Mouse (Mus musculus): ENCODE measurements around the gene Fbxw8.

DNA sequence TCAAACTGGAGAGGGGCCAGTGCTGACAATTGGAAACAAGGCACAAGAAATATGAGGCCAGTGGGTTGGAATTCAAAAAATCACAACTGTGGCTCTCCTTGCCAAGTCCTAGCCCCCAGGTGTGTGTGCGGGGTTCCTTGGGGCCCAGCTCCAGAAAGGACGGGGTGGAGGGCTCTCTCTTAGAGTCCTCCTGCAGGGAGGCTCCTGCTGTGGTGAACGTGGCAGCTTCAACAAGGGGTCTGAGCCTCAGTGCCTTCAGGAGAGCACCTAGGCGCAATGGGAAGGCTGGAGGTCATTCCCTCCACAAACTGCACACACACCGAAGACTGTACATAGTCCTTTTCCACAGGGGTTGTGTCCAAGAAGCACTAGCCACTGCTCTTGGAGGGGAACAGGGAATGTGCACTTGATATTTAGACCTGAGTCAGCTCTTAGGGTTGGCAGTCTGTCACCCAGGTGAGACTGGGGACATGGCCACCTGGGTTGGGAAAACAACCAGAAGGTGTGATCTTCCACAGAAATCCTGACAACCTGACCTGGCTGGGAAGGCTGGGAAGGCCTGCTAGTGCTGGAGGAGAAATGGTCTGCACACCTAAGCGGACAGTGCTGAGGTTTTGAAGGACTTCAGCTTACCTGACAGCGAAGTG lies 46.3 kb downstream of the Fbxw8 start:
- TF ChIP-seq CTCF (IDR thresholded peaks at IDR 0.05; ENCODE audit: extremely low read depth, insufficient read length, insufficient replicate concordance, low read depth, low read length) = no peak
- no peak for TF ChIP-seq POLR2A (IDR thresholded peaks at IDR 0.05; ENCODE audit: low read depth, low read length)
